Mouse (Mus musculus) CH12.LX (cell line): ENCODE data around the gene Gm20716. TPM values are rescaled to one million over a fixed set of nuclear protein-coding genes. Genes with fewer than 3 reads are reported as not detected.

Experiments
- DNase-seq: peaks from one replicate; pipeline ENCODE4 v3.0.0-alpha.2; 2013; ENCODE audit errors: extremely low read depth
- H3K27ac ChIP-seq: 2 replicates; pipeline ENCODE4 v1.5.1; 2012; ENCODE audit warnings: low read depth, mild to moderate bottlenecking, control low read depth, moderate library complexity; ENCODE audit not compliant: insufficient read depth
- H3K27me3 ChIP-seq: replicated peaks from 2 replicates; pipeline ENCODE3; 2012; ENCODE audit warnings: inconsistent platforms
- H3K36me3 ChIP-seq, 2 experiments: replicated peaks in 1 of 2; 2 replicates each; pipeline versions ENCODE3 to v1.6.1; 2012; ENCODE audit warnings: inconsistent platforms in 1 of 2, low read length in 1 of 2, mild to moderate bottlenecking in 1 of 2, mixed read lengths in 1 of 2, moderate library complexity in 1 of 2; ENCODE audit not compliant: control insufficient read depth in 1 of 2, insufficient read depth in 1 of 2
- H3K4me1 ChIP-seq, 2 experiments: 2 replicates each; pipeline ENCODE4 v1.6.1; 2012; ENCODE audit warnings: inconsistent platforms in 1 of 2, moderate library complexity in 1 of 2; ENCODE audit not compliant: insufficient read depth in 2 of 2, control insufficient read depth in 1 of 2
- H3K4me2 ChIP-seq: 2 replicates; pipeline ENCODE4 v1.6.1; 2012; ENCODE audit warnings: low read depth, mild to moderate bottlenecking, control low read depth; ENCODE audit not compliant: poor library complexity, insufficient read depth, severe bottlenecking
- H3K4me3 ChIP-seq, 3 experiments: fragments of 150-350 bp in 1 of 3; sonication (generic) in 1 of 3; replicated peaks in 1 of 3; 2 replicates each; pipeline versions ENCODE3 to v1.5.1; 2011 to 2012; ENCODE audit warnings: low read depth in 2 of 3, low read length in 2 of 3, mild to moderate bottlenecking in 2 of 3, moderate library complexity in 2 of 3, control low read depth in 1 of 3, improper control_type of control experiment in 1 of 3, inconsistent platforms in 1 of 3, mixed read lengths in 1 of 3; ENCODE audit not compliant: poor library complexity in 1 of 3
- H3K79me2 ChIP-seq: replicated peaks from 2 replicates; pipeline ENCODE4 v1.6.1; 2012; ENCODE audit warnings: mild to moderate bottlenecking, moderate library complexity; ENCODE audit not compliant: control insufficient read depth, poor library complexity, insufficient read depth, severe bottlenecking; ENCODE audit errors: extremely low read depth
- H3K9ac ChIP-seq: 2 replicates; pipeline ENCODE4 v1.6.1; 2012; ENCODE audit warnings: low read depth, mild to moderate bottlenecking, control low read depth, moderate library complexity; ENCODE audit not compliant: insufficient read depth
- H3K9me3 ChIP-seq: replicated peaks from 2 replicates; pipeline ENCODE3; 2012; ENCODE audit warnings: low read length, inconsistent platforms, mixed read lengths
- BHLHE40 ChIP-seq: IDR thresholded peaks from 2 replicates; pipeline ENCODE4 v1.6.1; 2011; ENCODE audit warnings: mild to moderate bottlenecking, low read depth, low read length, improper control_type of control experiment
- CHD1 ChIP-seq: IDR thresholded peaks from 2 replicates; pipeline ENCODE4 v1.6.1; 2012; ENCODE audit warnings: low read depth, low read length, improper control_type of control experiment, inconsistent platforms
- CTCF ChIP-seq, 2 experiments: IDR thresholded peaks in 1 of 2; conservative IDR thresholded peaks in 1 of 2; 2 replicates each; pipeline ENCODE4 v1.5.1; 2011 to 2012; ENCODE audit warnings: low read depth in 2 of 2, low read length in 2 of 2, improper control_type of control experiment in 1 of 2, inconsistent platforms in 1 of 2, mild to moderate bottlenecking in 1 of 2, moderate library complexity in 1 of 2
- HCFC1 ChIP-seq: IDR thresholded peaks from 2 replicates; pipeline ENCODE4 v1.6.1; 2012; ENCODE audit warnings: low read depth, mild to moderate bottlenecking, inconsistent platforms, low read length, improper control_type of control experiment
- JUND ChIP-seq: conservative IDR thresholded peaks from 2 replicates; pipeline ENCODE4 v1.6.1; 2011; ENCODE audit warnings: low read depth, low read length, improper control_type of control experiment
- KAT2A ChIP-seq: IDR thresholded peaks from 2 replicates; pipeline ENCODE4 v1.6.1; 2012; ENCODE audit warnings: low read length, improper control_type of control experiment, inconsistent platforms; ENCODE audit not compliant: insufficient replicate concordance
- NELFE ChIP-seq: IDR thresholded peaks from 2 replicates; pipeline ENCODE4 v1.6.1; 2011; ENCODE audit warnings: low read depth, low read length, improper control_type of control experiment
- NRF1 ChIP-seq: IDR thresholded peaks from 2 replicates; pipeline ENCODE4 v1.6.1; 2014; ENCODE audit warnings: low read depth, mild to moderate bottlenecking, inconsistent platforms, low read length, improper control_type of control experiment, moderate library complexity
- PAX5 ChIP-seq: IDR thresholded peaks from 2 replicates; pipeline ENCODE4 v1.6.1; 2012; ENCODE audit warnings: low read length, inconsistent platforms, mixed read lengths
- POLR2AphosphoS2 ChIP-seq: IDR thresholded peaks from 2 replicates; pipeline ENCODE4 v1.6.1; 2011; ENCODE audit warnings: low read depth, low read length, improper control_type of control experiment
- RCOR1 ChIP-seq: conservative IDR thresholded peaks from 2 replicates; pipeline ENCODE4 v1.6.1; 2012; ENCODE audit warnings: low read depth, mild to moderate bottlenecking, inconsistent platforms, low read length, improper control_type of control experiment
- TCF12 ChIP-seq: IDR thresholded peaks from 2 replicates; pipeline ENCODE4 v1.6.1; 2014; ENCODE audit warnings: low read depth, mild to moderate bottlenecking, inconsistent platforms, low read length, improper control_type of control experiment
- UBTF ChIP-seq: IDR thresholded peaks from 2 replicates; pipeline ENCODE4 v1.6.1; 2012; ENCODE audit warnings: low read depth, mild to moderate bottlenecking, inconsistent platforms, low read length, improper control_type of control experiment, moderate library complexity
- USF1 ChIP-seq: IDR thresholded peaks from 2 replicates; pipeline ENCODE4 v1.6.1; 2014; ENCODE audit warnings: low read depth, mild to moderate bottlenecking, inconsistent platforms, low read length, improper control_type of control experiment
- USF2 ChIP-seq: conservative IDR thresholded peaks from 2 replicates; pipeline ENCODE4 v1.6.1; 2011; ENCODE audit warnings: low read depth, low read length, improper control_type of control experiment
- dilution Hi-C: fragments of 300-500 bp; cut with MboI; formaldehyde crosslinking; loops from 2 replicates; pipeline ENCODE4 v1.14.3; 2020; ENCODE audit warnings: low sequenced_read_pairs; ENCODE audit not compliant: extremely low pct_unique_long_range_greater_than_20kb, extremely low pct_ligation_motif_present
- in situ Hi-C: fragments of 300-500 bp; cut with MboI; formaldehyde crosslinking; loops from 3 replicates; pipeline ENCODE4 v1.14.3; 2019; ENCODE audit warnings: low sequenced_read_pairs, low pct_ligation_motif_present, low pct_unique_long_range_greater_than_20kb, mixed read lengths
- polyA plus RNA-seq: library from polyadenylated mRNA; unstranded; fragments of >175 nt; gene quantifications from 2 replicates; pipeline ENCODE4 v1.2.1, GENCODE M21; 2012; ENCODE audit warnings: low read depth; ENCODE audit not compliant: insufficient read length
- total RNA-seq, 2 experiments: library from RNA; depleted of rRNA; stranded (reverse); fragments of 300-350 nt in 1 of 2; fragments of >200 nt in 1 of 2; gene quantifications; 2 replicates each; pipeline ENCODE4 v1.2.3; 2012 to 2014

The Gm20716 gene
- total and polyA plus RNA-seq, 3 experiments = 27.8 to 34.8 (median 28.6) TPM

DNA sequence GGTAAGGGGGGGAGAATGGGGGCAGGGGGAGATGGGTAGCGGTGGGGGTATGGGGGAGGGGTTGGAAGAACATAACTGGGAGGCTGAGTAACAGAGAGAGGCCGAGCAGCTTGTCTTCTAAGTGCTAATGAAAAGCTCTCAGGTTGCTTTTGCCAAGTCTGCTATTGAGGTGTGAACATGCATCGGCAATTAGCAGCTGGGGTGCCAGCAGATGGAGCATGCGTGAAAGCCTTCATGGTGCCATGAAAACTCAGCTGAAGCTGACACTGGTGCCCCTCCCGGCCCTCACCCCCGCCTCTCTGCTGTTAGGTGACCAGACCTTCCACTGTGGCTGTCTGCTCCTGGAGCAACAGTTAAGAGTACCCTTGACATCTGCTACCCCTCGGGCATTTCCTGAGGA is 23.7 kb upstream of the Gm20716 start:
- in situ Hi-C loops = loop anchor here (5.0 to 10.0 kb wide), 2 partner anchors 193 to 381 kb away; no protein-coding TSS in a partner anchor

GRCm38 (mm10) chr2:168252639-168253292 is 22.6 kb upstream of the Gm20716 start:
- Histone ChIP-seq H3K27ac (no peak overlapping the region), H3K4me3 (no peak overlapping the region), H3K9me3 (no peaks in the 10 kb centered on the region), H3K4me2 (no peak overlapping the region), H3K9ac (no peak overlapping the region), H3K79me2 (no peaks in the 10 kb centered on the region), H3K27me3 (peaks cover 21% of the 10 kb centered on the region), H3K36me3 (no peaks in the 10 kb centered on the region)
- DNase-seq = peak; percentile 58
- in situ Hi-C loops (loop anchor here (5.0 to 10.0 kb wide), 2 partner anchors 195 to 382 kb away; no protein-coding TSS in a partner anchor), dilution Hi-C loops (no loop called here)
- no peak for TF ChIP-seq USF2
- TF ChIP-seq RCOR1 = no peak
- peak; percentile 9; the same call in 1 of the 2 replicates for TF ChIP-seq USF1
- TF ChIP-seq CTCF (conservative IDR thresholded peaks at IDR 0.05 in 1 of 2, IDR thresholded peaks at IDR 0.05 in 1 of 2; ENCODE audit: low read depth in 2 of 2, low read length in 2 of 2) = peak; percentile 51 to 77; a peak in 3 of 4 replicates
- TF ChIP-seq POLR2AphosphoS2 = no peak
- TF ChIP-seq JUND = no peak
- TF ChIP-seq, all 38 proteins: peak for 2
- H3K4me1 ChIP-seq = peaks cover 10 to 14% of the 10 kb centered on the region in 2 experiments

More for the DNA sequence above, 23.7 kb upstream of the Gm20716 start:
- Histone ChIP-seq H3K4me1 (peaks cover 10 to 16% of the 10 kb centered on the region in 2 experiments), H3K9ac (no peak overlapping the region), H3K9me3 (no peaks in the 10 kb centered on the region), H3K36me3 (no peaks in the 10 kb centered on the region), H3K79me2 (no peaks in the 10 kb centered on the region), H3K4me3 (no peak overlapping the region), H3K27me3 (peaks cover 14% of the 10 kb centered on the region), H3K27ac (no peak overlapping the region), H3K4me2 (no peak overlapping the region)
- dilution Hi-C loops = no loop called here
- TF ChIP-seq UBTF (no peak), PAX5 (no peak), NRF1 (no peak), BHLHE40 (no peak), KAT2A (no peak), NELFE (no peak), TCF12 (no peak), CHD1 (no peak), USF1 (no peak), HCFC1 (no peak)
- DNase-seq = no peak
